Mouse (Mus musculus): ENCODE measurements around the gene Prpf6. TPM values are rescaled to one million over a fixed set of nuclear protein-coding genes. Genes with fewer than 3 reads are reported as not detected.

Prpf6 gene
- total RNA-seq, 2 experiments from 2014 or later, result 30.9 to 37.1 TPM

DNA sequence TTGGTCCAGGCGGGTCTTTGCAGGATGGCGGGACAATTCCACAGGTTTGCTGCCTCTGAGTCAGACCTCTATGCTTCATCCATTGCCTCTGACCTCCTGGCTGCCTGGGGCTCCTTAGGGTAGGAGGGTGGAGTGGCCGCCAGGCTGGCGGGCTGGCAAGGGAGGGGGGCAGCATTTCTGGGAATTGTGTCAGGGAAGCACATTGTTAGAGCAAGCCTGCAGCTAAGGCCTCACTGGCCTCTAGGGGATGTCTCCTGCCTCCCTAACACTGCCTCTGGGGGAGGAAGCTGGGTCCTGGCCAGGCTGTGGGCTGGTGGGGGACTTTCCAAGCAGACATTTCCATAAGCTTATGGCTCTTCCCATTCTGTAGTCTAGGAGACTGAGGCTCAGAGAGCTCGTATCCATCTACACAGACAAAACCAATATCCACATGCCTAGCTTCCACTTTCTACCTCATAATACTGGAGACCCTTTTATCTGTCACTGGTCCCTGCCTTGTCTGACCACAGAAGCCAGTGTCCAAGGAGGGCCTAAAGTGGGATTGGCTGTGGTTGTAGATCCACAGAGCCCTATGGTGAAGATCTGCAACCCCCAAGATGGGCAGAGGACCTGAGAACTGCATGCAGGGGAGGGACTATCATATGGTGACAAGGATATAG, 85.6 kb downstream of the Prpf6 start:
- DNase-seq, result peak; percentile 58 to 65
- intact Hi-C loops (cut with DNase I), result loop anchor here (10.0 kb wide), 1 partner anchor 282 kb away; no protein-coding TSS in a partner anchor

DNA sequence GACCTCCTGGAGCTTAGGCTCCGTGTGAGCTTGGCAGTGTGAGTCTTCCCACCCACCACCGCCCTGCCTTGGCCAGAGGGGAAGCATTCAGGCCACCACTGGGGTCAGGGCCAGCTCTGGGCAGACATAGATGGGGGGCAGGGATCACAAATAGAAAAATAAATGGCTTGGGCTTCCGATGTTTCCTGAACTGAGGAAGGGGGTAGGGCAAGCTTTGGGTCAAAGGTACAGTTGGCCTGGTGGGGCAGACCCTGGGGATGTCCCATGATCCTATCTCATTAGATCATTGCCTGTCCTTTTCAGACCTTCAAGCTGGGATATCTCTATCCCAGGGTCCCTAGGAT, 86.1 kb downstream of the Prpf6 start:
- intact Hi-C loops (cut with DNase I), result loop anchor here (1.0 to 10.0 kb wide), 4 partner anchors 18 to 283 kb away; no protein-coding TSS in a partner anchor
- no peak for DNase-seq

DNA sequence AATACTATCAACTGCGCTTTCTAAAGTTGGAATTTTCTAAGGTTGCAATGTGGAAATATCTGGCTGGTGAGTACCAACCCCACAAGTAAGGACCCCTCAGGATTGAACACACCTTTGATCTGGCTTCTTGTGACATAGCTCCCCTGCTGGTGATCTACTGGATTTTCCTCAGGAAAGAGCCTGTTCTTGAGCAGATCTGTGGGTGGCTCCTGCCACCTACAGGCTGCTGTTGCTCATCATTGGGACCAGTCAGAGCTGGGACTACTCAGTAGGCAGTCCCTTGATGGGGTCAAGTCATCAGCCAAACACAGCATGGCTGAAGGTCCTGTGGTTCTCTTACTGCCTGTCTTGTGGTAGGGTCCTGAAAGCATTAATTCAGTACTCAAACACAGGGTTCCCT, 87.1 kb downstream of the Prpf6 start:
- DNase-seq, result peak; percentile 80 to 81
- intact Hi-C loops (cut with DNase I), result loop anchor here (1.0 to 10.0 kb wide), 4 partner anchors 19 to 284 kb away; no protein-coding TSS in a partner anchor

DNA sequence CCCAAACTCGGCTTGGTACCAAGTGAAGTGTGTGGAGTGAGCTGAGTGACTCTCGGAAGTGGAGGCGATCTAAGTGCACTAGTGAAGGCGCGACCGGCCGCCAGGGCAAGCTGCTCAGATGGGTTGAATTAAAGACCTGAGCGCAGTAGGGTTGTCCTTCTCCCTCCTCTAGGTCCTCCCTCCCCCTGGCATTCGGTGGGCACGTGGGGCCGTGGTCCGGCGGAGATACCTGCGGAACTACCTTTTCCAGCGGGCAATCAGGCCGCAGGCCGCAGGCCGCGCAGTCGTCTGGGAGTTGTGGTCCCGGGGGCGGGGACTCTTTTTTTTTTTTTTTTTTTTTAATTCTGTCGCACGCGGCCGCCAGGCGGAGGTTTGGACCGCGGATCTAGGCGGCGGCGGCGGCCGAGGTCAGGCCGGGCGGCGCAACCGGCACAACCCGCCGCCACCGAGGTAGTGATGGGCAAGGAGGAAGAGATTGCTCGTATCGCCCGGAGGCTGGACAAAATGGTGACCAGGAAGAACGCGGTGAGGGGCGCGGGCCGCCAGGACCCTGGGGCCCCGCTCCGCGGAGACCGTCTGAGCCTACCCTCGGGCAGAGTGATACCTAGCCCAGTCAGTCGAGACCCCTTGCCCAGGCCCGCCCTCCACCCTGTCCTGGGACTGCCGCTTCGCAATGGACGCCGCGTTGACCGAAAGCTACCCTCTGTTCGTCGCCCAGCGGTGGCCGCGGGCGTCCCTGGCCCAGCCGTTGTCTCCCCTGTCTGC, 88.5 kb downstream of the Prpf6 start, which contains the start of gene Tcea2:
Gene Tcea2, plus strand, starts transcription at position 360 of the 765 bp plus-strand sequence.
- intact Hi-C loops (cut with DNase I), result loop anchor here (2.0 to 10.0 kb wide), 3 partner anchors 35 to 285 kb away; no protein-coding TSS in a partner anchor
- DNase-seq, result peak; percentile 73 to 74

DNA sequence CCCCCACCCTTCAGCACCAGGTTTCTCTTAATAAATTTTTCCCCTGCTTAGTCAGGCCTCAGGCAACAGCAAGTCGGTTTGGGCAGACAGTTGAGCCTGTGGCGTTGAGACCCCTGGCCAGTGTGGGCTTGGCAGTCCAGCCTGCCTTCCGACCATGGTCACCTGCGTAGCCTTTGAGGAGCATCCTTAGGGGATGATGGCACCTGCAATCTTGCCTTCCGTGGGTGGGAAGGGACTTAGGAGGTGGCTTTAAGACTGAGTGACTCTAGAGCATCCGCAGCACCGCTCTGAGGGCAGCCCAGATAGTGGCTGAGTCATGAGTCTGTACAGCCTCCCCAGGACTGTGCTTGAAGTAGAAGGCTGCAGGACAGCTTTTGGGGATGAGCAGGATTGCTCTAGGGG, 89.0 kb downstream of the Prpf6 start:
- intact Hi-C loops (cut with DNase I), result no loop called here
- no peak for DNase-seq

DNA sequence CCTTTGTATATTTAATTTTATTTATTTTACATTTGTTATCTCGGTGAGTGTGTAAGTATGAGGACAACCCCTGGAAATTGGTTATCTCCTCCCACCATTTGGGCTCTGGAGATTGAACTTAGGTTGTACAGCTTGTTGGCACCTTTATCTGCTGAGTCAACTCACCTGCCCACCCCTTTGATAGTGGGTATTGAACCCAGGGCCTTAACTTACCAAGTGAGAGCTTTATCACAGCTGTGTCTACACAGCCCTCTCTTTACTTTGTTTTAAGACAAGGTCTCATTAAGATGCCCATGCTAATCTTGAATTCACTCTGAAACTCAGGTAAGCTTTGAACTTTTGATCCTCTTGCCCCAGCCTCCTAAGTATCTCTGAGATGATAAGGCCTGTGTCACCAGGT, 90.3 kb downstream of the Prpf6 start:
- DNase-seq, result no peak
- intact Hi-C loops (cut with DNase I), result no loop called here

DNA sequence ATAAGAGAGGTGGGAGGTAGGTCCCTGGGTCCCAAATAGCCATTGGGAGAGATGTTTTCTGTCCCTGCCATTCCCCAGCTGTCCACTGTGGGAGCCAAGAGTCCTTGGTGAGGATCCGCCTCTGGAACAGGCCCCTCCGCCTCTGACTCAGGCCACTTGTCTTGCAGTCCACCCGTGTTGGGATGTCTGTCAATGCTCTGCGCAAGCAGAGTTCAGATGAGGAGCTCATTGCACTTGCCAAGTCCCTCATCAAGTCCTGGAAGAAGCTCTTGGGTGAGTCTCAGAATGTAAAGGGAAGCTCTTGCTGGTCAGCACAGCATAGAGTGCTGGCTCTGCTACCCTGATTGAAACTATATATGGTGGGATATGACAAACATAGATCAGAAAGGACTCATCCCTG, 91.7 kb downstream of the Prpf6 start:
- DNase-seq, result no peak
- intact Hi-C loops (cut with DNase I), result no loop called here

DNA sequence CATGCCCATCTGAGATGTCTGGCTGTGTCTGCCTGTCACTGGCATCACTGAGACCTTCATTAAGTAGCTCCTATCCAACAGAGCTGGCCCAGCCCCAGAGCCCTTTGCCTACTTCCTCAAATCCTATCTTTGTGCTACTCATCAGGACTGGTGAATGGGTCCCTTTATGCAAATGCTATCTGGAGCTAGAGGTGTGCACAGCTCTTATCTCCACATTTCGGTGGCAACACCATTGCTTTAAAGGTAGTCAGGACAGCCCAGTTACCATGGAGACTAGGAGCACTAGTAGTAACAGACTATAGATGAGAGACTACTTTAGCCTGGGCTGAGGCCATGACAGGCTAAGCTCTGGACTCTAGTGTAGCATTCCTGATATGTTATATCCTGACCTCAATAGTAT, 93.0 kb downstream of the Prpf6 start:
- DNase-seq, result no peak
- intact Hi-C loops (cut with DNase I), result no loop called here

DNA sequence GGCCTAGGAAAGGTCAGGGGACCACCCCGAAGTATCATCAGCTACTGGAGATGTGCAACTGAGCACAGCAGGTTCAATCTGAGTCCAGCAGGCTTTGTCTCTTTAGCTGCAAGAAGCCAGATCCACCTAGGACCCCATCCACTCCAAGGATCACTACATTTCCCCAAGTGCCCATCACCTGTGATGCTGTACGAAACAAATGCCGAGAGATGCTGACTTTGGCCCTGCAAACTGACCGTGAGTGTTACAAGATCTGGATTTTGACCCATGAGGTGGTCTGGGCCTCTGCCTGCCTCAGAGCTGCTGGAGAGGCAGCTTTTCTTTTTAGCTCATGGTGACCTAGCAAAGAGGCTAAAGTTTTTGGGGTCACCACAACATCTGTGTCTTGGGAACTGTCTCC, 94.0 kb downstream of the Prpf6 start:
- intact Hi-C loops (cut with DNase I), result no loop called here
- no peak for DNase-seq

DNA sequence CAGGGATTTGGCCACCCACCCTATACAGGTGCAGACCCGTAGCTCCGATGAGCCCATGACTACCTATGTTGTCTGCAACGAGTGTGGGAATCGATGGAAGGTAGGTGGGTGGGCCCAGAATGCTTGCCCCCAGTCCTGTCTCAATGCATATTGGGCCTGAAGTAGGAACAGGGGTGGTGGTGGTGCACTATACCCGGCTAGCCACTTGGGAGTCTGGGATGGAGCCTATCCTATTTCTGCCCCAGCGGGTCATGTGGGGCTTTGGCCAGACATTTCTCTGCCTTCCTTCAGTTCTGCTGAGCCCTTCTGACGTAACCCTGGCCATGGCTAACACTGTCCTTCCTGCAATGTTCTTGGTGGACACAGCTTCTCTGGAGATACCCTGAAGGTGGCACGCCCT, 95.9 kb downstream of the Prpf6 start:
- DNase-seq, result no peak
- intact Hi-C loops (cut with DNase I), result no loop called here

DNA sequence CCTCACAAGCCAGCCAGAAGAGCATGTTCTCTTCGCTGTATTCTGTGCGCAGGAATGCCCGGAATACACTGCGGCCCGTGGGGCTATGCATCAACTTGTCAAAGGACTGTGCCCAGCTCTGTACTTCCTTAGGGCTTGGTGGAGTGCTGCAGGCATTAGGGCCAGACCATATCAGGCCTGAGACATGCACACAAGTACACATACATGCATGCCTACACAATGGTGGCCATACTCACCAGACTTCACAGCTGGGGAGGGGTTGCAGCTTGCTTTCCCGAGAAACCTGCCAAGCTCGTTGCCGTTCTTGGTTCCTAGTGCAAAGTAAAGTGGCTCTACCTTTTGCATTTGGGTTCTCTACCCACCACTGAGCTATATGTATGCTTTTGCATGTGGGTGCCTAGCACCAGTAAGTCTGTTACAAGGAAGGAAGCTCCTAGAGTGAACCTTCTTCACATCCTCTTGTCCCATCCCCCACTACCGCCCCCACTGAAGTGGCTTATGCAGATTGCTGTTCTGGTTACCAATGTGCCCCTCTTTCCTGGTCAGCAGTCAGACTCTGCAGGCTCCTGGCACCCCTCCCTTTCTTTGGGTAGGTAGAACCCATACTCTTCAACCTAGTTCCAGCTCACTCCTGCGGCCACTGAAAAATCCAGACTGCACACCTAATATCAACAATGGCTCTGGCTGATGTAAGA, 97.9 kb downstream of the Prpf6 start:
- intact Hi-C loops (cut with DNase I), result no loop called here
- no peak for DNase-seq

DNA sequence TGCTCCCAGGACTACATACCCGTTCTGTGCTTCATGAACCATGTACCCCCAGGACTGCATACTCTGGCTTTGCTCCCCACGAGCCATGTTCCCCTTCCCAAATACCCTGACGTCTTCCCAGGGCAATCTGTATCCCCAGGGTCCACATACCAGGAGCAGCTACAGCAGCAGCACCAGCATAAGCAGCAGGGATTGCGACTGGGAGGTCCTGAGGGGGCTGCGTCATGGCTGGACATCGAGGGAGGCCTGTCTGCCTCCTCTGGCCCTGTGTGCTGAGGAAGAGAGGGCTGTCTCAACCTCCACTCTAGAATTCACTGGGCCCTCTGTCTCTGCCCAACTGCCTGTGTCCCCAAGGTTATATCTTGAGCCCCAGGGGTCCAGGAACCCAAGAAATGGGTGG, 99.4 kb downstream of the Prpf6 start:
- no peak for DNase-seq
- intact Hi-C loops (cut with DNase I), result no loop called here

DNA sequence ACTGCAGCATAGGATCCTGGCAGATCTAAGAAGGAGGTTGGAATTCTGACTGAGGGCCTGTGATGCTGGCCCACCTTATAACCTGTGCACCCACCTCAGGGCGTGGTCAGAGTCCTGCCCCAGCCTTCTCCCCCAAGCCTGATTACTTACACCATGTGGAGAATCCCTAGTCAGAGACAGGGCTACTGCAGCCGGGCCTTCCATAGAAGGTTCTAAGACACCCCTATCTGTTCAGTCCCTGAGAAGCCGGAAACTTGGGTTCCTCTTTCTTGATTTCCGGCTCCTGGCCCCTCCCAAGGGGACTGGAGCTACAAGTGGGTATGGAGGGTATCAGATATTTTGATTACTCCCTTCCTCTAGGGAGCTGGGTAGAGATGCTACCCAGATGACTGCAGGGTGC, 99.9 kb downstream of the Prpf6 start:
- no peak for DNase-seq
- intact Hi-C loops (cut with DNase I), result no loop called here

DNA sequence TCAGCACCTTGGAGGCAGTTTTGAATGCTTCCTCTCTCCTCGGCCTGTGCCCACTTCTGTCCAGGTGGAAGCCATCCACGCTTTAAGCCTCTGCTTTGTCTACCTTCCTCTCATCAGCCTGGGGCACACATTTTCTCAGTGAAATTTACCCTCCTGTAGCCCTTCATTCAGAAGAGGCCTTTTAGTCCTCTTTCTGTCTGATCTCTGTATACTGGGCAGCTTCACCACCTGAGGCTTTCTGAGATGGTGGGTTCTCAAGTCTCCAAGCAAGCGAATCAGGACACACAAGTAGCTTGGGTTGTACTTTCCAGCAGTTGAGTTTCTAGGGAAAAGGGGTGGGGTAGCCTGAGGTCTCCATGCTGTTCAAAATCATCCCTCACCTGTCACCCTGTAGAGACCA, 100.6 kb downstream of the Prpf6 start:
- no peak for DNase-seq
- intact Hi-C loops (cut with DNase I), result no loop called here

DNA sequence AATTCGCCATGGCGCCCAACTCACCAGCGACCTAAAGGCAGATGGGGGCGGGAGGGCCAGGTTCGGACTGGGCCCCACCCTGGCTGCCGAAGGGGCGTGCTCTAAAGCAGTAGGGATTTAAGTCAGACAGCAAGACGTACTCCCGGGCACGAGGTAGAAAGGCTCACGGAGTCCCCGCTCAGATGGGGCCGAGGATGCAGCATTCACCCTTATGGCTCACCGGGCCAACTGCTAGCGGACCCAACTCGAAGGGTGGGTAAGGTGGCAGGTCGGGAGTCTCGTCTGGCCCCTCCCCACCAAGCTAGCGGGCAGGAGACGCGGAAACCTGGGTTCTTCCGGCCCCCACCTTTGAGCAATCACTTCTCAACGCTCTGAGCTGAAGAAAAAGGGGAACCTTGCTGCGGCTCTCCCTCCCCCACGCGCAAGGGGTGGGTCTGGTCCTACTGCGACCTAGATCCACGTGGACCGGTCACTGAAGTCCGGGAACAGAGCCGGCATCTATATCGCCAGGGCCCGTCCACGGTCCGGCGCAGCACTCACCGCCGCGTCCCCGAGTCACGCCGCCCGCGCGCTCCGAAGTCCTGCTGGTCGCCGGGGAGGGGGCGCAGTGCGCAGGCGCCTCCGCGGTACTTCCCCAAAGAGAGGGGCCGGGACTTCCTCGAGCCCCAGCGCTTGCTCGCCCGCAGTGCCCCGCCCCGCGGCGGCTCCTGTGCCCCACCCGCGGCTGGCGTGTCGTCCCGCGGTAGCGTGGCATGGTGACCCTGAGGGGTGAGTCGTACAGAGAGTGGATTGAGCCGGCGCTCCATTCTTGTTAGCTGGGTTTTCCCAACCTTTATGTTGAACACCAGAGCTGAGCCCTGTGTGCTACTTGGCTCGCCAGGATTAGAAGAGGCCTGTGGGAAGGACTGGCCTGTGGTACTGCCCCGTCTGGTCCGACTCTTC, 101.9 kb downstream of the Prpf6 start, which contains the start of gene Rgs19:
Gene Rgs19, minus strand, starts transcription at position 639 of the 942 bp plus-strand sequence.
- DNase-seq, result peak; percentile 83 to 88
- intact Hi-C loops (cut with DNase I), result no loop called here

DNA sequence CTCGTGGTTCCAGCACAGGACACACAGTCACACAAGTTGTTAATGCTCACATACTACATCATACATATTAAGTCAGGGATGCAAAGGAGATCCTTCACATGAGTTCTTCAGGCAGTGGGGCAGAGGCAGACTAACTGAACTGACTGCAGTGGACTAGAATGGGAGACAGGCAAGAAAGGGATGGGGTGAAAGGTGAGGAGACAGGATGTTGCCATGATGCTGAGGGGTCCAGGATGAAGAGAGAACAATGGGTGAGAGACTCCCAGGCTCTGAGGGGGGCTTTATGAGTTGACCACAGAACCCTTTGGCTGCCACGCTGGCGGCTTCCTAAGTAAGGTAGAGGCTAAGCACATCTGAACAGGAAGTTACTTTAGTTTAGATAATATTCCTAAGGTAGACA, 102.9 kb downstream of the Prpf6 start:
- DNase-seq, result no peak
- intact Hi-C loops (cut with DNase I), result no loop called here

DNA sequence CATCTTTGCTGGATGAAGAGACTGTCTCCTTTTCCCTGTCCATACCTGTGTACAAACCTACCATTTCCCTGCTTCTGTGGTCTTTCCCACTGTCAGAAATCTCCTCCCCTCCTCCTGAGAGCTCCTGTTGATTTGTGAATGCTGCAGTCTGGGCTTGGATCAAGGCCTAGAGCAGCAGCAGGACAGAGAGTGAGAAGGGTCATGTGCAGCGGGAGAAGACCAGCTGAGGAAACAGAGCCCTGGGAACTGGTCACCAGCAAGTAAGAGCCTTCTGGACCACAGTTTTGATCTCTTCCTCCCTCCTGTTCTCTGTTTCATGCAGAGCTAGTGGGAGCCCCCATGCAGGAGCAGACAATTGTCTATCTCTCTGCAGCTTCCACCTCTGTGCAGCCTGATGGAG, 104.1 kb downstream of the Prpf6 start:
- intact Hi-C loops (cut with DNase I), result no loop called here
- no peak for DNase-seq

DNA sequence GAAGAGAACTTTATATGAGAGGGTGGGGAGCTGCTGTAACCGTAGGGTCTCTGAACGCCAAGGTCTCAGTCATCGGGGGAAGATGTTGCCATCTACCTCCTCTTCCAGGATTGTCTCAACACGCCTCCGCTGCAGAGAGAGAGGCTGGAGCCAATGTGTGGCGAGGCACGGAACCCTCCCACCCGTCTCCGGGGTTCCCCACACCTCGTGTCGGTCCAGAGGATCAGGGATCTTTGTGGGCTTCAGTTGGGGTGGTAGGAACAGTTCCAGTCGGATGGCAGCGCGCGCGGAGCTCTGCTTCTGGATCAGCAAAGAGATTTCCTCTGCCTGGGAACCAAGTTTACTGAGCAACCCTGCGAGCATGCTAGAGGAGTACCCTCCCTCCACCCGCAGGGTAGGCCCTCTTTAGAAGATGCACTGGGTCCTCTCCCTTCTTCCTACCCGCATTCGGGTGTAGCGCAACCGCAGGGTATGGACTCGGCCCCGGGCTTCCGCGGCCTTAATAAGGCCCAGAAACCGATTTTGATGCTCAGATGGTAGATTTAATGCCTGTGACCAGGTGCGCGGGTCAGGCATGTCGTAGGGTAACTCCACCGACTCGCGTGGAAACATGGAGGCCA, 105.2 kb downstream of the Prpf6 start:
- DNase-seq, result no peak
- intact Hi-C loops (cut with DNase I), result no loop called here

DNA sequence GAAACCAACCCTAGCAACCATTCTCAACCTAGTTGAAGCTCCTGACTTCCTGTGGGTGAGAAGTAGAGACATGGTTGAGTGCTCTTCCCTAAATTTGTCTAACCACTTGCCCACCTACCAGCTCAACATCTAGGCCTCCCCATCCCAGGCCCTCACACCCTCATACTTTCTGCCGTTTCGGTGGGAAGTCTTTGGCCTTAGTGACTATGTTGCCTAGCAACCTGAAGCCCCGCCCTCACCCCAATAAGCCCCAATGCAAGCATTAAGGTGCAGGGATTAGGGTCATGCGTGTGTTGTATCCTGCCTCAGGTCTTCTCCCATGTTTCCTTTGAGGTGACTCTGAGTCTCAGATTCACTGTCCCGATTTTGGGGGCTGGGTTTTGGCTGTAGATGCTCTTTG, 106.6 kb downstream of the Prpf6 start, which contains the start of gene Lkaaear1:
Gene Lkaaear1, minus strand, starts transcription at position 202 of the 400 bp plus-strand sequence.
- intact Hi-C loops (cut with DNase I), result no loop called here
- DNase-seq, result no peak

Measured in heart, postnatal 14 days (tissue).